8 mouse cellular contexts compared by ENCODE assay signal in the genomic region with DNA sequence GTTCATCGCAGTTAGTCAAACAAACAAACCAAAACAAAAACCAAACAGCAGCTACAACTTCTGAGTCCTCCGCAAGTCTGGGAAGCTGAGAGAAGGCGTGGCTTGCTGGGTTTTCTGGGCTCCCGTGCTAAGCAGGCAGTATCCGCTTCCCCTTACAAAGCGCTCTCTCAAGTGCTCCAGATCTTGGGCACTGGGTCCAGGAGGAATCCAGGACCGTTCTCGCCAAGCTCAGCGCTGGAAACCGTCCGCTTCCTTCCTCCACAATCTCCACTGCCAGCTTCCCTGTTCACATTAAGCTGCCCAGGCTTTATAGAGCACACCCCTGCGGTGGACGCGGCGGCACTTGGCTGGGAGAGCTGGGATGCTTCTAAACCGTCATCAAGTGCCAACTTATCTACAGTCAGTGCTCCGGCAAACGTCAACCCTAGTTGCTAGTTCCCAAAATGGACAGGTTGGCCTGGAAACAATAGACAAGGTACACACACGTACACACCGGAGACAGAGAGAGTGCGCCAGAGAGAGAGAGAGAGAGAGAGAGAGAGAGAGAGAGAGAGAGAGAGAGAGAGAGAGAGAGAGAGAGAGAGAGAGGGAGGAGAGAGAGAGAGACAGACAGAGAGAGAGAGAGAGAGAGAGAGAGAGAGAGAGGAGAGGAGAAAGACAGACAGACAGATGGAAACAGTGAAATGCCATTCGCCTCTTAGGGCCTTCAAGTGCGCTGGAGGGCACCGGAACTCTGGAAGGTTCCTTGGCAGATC. TPM values are rescaled to one million over a fixed set of nuclear protein-coding genes. Genes with fewer than 3 reads are reported as not detected.
DNase-seq lines count a peak whose midpoint lies in the region; ATAC-seq and TF ChIP-seq lines count a peak whose summit lies in the region.

No protein-coding gene starts in this region.

- peak overlapping the region; percentile 19; the same call in 1 of the 2 replicates for H3K27ac ChIP-seq in embryonic facial prominence, embryonic 12.5 days
- H3K27ac ChIP-seq in heart, adult 2 months = peak overlapping the region; percentile 97
- H3K27ac ChIP-seq in kidney, adult 2 months (ENCODE audit: insufficient read depth, low read depth, low read length) = peak overlapping the region; percentile 97
- peak overlapping the region; percentile 66; the same call in 1 of the 2 replicates for H3K27ac ChIP-seq in limb, embryonic 12.5 days
- peak overlapping the region; percentile 82 for H3K27ac ChIP-seq in midbrain, embryonic 13.5 days
- H3K27ac ChIP-seq in small intestine, adult 2 months (ENCODE audit: insufficient read depth, low read depth, low read length) = peak overlapping the region; percentile 84

- under 1% methylated on average over 24 of the region's 24 CpGs for WGBS in embryonic facial prominence, embryonic 12.5 days
- 0% methylated on average over 24 of the region's 24 CpGs for WGBS in heart, adult 2 months
- WGBS in kidney, adult 2 months = under 1% methylated on average over 24 of the region's 24 CpGs
- under 1% methylated on average over 24 of the region's 24 CpGs for WGBS in limb, embryonic 12.5 days
- WGBS in midbrain, embryonic 13.5 days = under 1% methylated on average over 24 of the region's 24 CpGs
- under 1% methylated on average over 24 of the region's 24 CpGs for WGBS in small intestine, adult 2 months

- no peaks in the 10 kb centered on the region for H3K9me3 ChIP-seq in embryonic facial prominence, embryonic 12.5 days
- no peaks in the 10 kb centered on the region for H3K9me3 ChIP-seq in limb, embryonic 12.5 days
- no peaks in the 10 kb centered on the region for H3K9me3 ChIP-seq in midbrain, embryonic 13.5 days

- intact Hi-C loops in heart, adult 2 months (cut with DNase I) = loop anchor here (2.0 to 5.0 kb wide), 4 partner anchors 36 to 273 kb away; partner anchors contain the start of genes Eif2a, Selenot and Serp1

- no peak for TF ChIP-seq CTCF in heart, adult 2 months (IDR thresholded peaks at IDR 0.05)
- TF ChIP-seq CTCF in kidney, adult 2 months (conservative IDR thresholded peaks at IDR 0.05; ENCODE audit: insufficient read depth, insufficient read length, low read depth, low read length) = no peak
- TF ChIP-seq CTCF in small intestine, adult 2 months (IDR thresholded peaks at IDR 0.05; ENCODE audit: extremely low read depth, insufficient read length, insufficient replicate concordance, low read depth, low read length) = no peak

- TF ChIP-seq POLR2A in heart, adult 2 months (IDR thresholded peaks at IDR 0.05; ENCODE audit: insufficient read depth, low read depth, low read length) = no peak
- TF ChIP-seq POLR2A in kidney, adult 2 months (IDR thresholded peaks at IDR 0.05; ENCODE audit: low read depth, low read length) = peak; percentile 14
- peak; percentile 39; the same call in 1 of the 2 replicates for TF ChIP-seq POLR2A in small intestine, adult 2 months (IDR thresholded peaks at IDR 0.05; ENCODE audit: low read depth, low read length)

- H3K27me3 ChIP-seq in embryonic facial prominence, embryonic 12.5 days = peaks cover 10% of the 10 kb centered on the region
- H3K27me3 ChIP-seq in heart, adult 2 months (ENCODE audit: control insufficient read depth, insufficient read depth, low read length) = no peaks in the 10 kb centered on the region
- no peaks in the 10 kb centered on the region for H3K27me3 ChIP-seq in kidney, adult 2 months (replicated peaks; ENCODE audit: control insufficient read depth, insufficient read depth, low read length)
- H3K27me3 ChIP-seq in limb, embryonic 12.5 days = peaks cover 7% of the 10 kb centered on the region
- H3K27me3 ChIP-seq in midbrain, embryonic 13.5 days = peaks cover 12% of the 10 kb centered on the region; the same call in 1 of the 2 replicates
- H3K27me3 ChIP-seq in small intestine, adult 2 months (ENCODE audit: control insufficient read depth, insufficient read depth, low read length) = no peaks in the 10 kb centered on the region

- TF ChIP-seq EP300 in heart, adult 2 months (IDR thresholded peaks at IDR 0.05; ENCODE audit: insufficient read depth, low read depth, low read length) = 0 out of 2 replicates have a peak, but pooled peaks have one; percentile 6

- H3K79me2 ChIP-seq in heart, adult 2 months (replicated peaks; ENCODE audit: control insufficient read depth, insufficient read depth, low read length) = no peaks in the 10 kb centered on the region

- no peaks in the 10 kb centered on the region for H3K36me3 ChIP-seq in embryonic facial prominence, embryonic 12.5 days
- H3K36me3 ChIP-seq in heart, adult 2 months (ENCODE audit: control insufficient read depth, insufficient read depth, low read length) = no peaks in the 10 kb centered on the region; the same call in 1 of the 2 replicates
- H3K36me3 ChIP-seq in kidney, adult 2 months (ENCODE audit: control insufficient read depth, insufficient read depth, low read length) = no peaks in the 10 kb centered on the region
- H3K36me3 ChIP-seq in limb, embryonic 12.5 days = no peaks in the 10 kb centered on the region
- H3K36me3 ChIP-seq in midbrain, embryonic 13.5 days = no peaks in the 10 kb centered on the region
- no peaks in the 10 kb centered on the region for H3K36me3 ChIP-seq in small intestine, adult 2 months (ENCODE audit: control insufficient read depth, insufficient read depth, low read length)

- peaks cover 20% of the 10 kb centered on the region for H3K4me1 ChIP-seq in embryonic facial prominence, embryonic 12.5 days
- H3K4me1 ChIP-seq in heart, adult 2 months (ENCODE audit: control insufficient read depth, insufficient read depth, low read length) = no peaks in the 10 kb centered on the region
- peaks cover 20% of the 10 kb centered on the region; the same call in 1 of the 2 replicates for H3K4me1 ChIP-seq in kidney, adult 2 months (ENCODE audit: control insufficient read depth, insufficient read depth, low read length)
- peaks cover 13% of the 10 kb centered on the region for H3K4me1 ChIP-seq in limb, embryonic 12.5 days (replicated peaks)
- H3K4me1 ChIP-seq in midbrain, embryonic 13.5 days (replicated peaks) = peaks cover 21% of the 10 kb centered on the region
- peaks cover 10% of the 10 kb centered on the region; the same call in 1 of the 2 replicates for H3K4me1 ChIP-seq in small intestine, adult 2 months (ENCODE audit: control insufficient read depth, insufficient read depth, insufficient read length, low read length)

- H3K4me2 ChIP-seq in embryonic facial prominence, embryonic 12.5 days (replicated peaks) = peak overlapping the region; percentile 89
- peak overlapping the region; percentile 96 for H3K4me2 ChIP-seq in limb, embryonic 12.5 days
- peak overlapping the region; percentile 90 for H3K4me2 ChIP-seq in midbrain, embryonic 13.5 days (replicated peaks)

- no peak for ATAC-seq in embryonic facial prominence, embryonic 12.5 days (ENCODE audit: insufficient number of reproducible peaks, insufficient read depth, low FRiP score, low TSS enrichment)
- no peak for ATAC-seq in limb, embryonic 12.5 days (ENCODE audit: insufficient number of reproducible peaks, insufficient read depth, low FRiP score, low TSS enrichment, low read depth)
- peak; percentile 2; the same call in 1 of the 2 replicates for ATAC-seq in midbrain, embryonic 13.5 days

- DNase-seq in 3T3-L1 (ENCODE audit: low read depth, low spot score) = peak; percentile 88
- peak; percentile 62 for DNase-seq in adrenal gland, postnatal 25 days
- DNase-seq in heart, adult 2 months = peak; percentile 75 to 81
- DNase-seq in kidney, adult 2 months = peak; percentile 83

- H3K9ac ChIP-seq in embryonic facial prominence, embryonic 12.5 days = peak overlapping the region; percentile 76
- H3K9ac ChIP-seq in heart, adult 2 months (ENCODE audit: low read depth, low read length) = peak overlapping the region; percentile 91
- peak overlapping the region; percentile 86 for H3K9ac ChIP-seq in limb, embryonic 12.5 days (replicated peaks)
- peak overlapping the region; percentile 91 for H3K9ac ChIP-seq in midbrain, embryonic 13.5 days (replicated peaks)

- peak overlapping the region; percentile 76 for H3K4me3 ChIP-seq in embryonic facial prominence, embryonic 12.5 days
- peak overlapping the region; percentile 90 for H3K4me3 ChIP-seq in heart, adult 2 months
- peak overlapping the region; percentile 74 for H3K4me3 ChIP-seq in kidney, adult 2 months (ENCODE audit: insufficient read depth, low read depth, low read length)
- peak overlapping the region; percentile 86 for H3K4me3 ChIP-seq in limb, embryonic 12.5 days (replicated peaks)
- H3K4me3 ChIP-seq in midbrain, embryonic 13.5 days (replicated peaks) = peak overlapping the region; percentile 73
- H3K4me3 ChIP-seq in small intestine, adult 2 months (ENCODE audit: low read depth, low read length) = peak overlapping the region; percentile 83

RNA-seq across cellular contexts. Expression of gene Siah2, which starts 1.4 kb away (rescaled TPM):
- total RNA-seq in adrenal gland, postnatal 25 days (2021) = 20.2 and 20.5 TPM in 2 replicates
- polyA plus RNA-seq in embryonic facial prominence, embryonic 12.5 days (2016; fragmentation: Nextera tagmentation; extraction: Ambion mirVana) = 7.4 and 8.0 TPM in 2 replicates
- 10 to 100 TPM in 1 of 2 experiments, 1 to 10 TPM in 1; 8.8 to 10.9 TPM for total RNA-seq in heart, adult 2 months (2021)
- 9.0 and 12.7 TPM in 2 replicates for polyA plus RNA-seq in heart, adult 2 months (2012; rRNA removed)
- 19.9 and 22.0 TPM in 2 replicates for polyA plus RNA-seq in kidney, adult 2 months (2012; rRNA removed)
- 6.5 and 7.4 TPM in 2 replicates for polyA plus RNA-seq in limb, embryonic 12.5 days (2016; fragmentation: Nextera tagmentation; extraction: Ambion mirVana)
- polyA plus RNA-seq in midbrain, embryonic 13.5 days (2015; fragmentation: Nextera tagmentation; extraction: Ambion mirVana) = 5.8 and 5.9 TPM in 2 replicates
- 14.0 and 30.0 TPM in 2 replicates for polyA plus RNA-seq in small intestine, adult 2 months (2012; rRNA removed)

RNA-seq across cellular contexts. Expression of gene Erich6, which starts 53.8 kb away (rescaled TPM):
- total RNA-seq in adrenal gland, postnatal 25 days (2021) = not detected in 2 replicates
- not detected in 2 replicates for polyA plus RNA-seq in embryonic facial prominence, embryonic 12.5 days (2016; fragmentation: Nextera tagmentation; extraction: Ambion mirVana)
- total RNA-seq in heart, adult 2 months (2021) = not detected
- polyA plus RNA-seq in heart, adult 2 months (2012; rRNA removed) = 0.10 and 0.12 TPM in 2 replicates
- polyA plus RNA-seq in kidney, adult 2 months (2012; rRNA removed) = 0.03 and 0.10 TPM in 2 replicates
- polyA plus RNA-seq in limb, embryonic 12.5 days (2016; fragmentation: Nextera tagmentation; extraction: Ambion mirVana) = 0.09 TPM in 1 of 2 replicates, not detected in the other
- polyA plus RNA-seq in midbrain, embryonic 13.5 days (2015; fragmentation: Nextera tagmentation; extraction: Ambion mirVana) = 0.09 and 0.12 TPM in 2 replicates
- not detected in 2 replicates for polyA plus RNA-seq in small intestine, adult 2 months (2012; rRNA removed)

Comparison
In these comparisons a context has a peak if more than half of its experiments do, and no peak if none do; other contexts are left out.
1. H3K27ac ChIP-seq: peak in every context shown above with its lines; median percentile 97 in heart, adult 2 months; 97 in kidney, adult 2 months; 84 in small intestine, adult 2 months; 82 in midbrain, embryonic 13.5 days; 66 in limb, embryonic 12.5 days; 19 in embryonic facial prominence, embryonic 12.5 days.